Mouse (Mus musculus) limb, embryonic 14.5 days (tissue): Measurements from ENCODE around the gene Iqcn. TPM values are rescaled to one million over a fixed set of nuclear protein-coding genes. Genes with fewer than 3 reads are reported as not detected.

Experiments used
- ATAC-seq: fragments of 200-750 bp; cut with Nextera tagmentation; 2 replicates; pipeline ENCODE4 v1.8.0; 2017; ENCODE audit warnings: low read depth, moderate number of reproducible peaks, moderate TSS enrichment; ENCODE audit not compliant: low FRiP score
- DNase-seq: peaks from one replicate; pipeline ENCODE4 v3.0.0-alpha.2; 2015; ENCODE audit warnings: low spot score
- H3K27ac ChIP-seq: fragments of 300-500 bp; sonication (generic); replicated peaks from 2 replicates; pipeline ENCODE4 v1.5.1; 2014; ENCODE audit warnings: low read depth, mild to moderate bottlenecking, low read length, moderate library complexity, mixed read lengths
- H3K27me3 ChIP-seq: fragments of 300-500 bp; sonication (generic); 2 replicates; pipeline ENCODE4 v1.6.1; 2014; ENCODE audit warnings: low read length, mixed read lengths; ENCODE audit not compliant: control insufficient read depth, insufficient read depth
- H3K36me3 ChIP-seq: fragments of 300-500 bp; sonication (generic); 2 replicates; pipeline ENCODE4 v1.6.1; 2014; ENCODE audit warnings: mild to moderate bottlenecking, low read length, moderate library complexity, mixed read lengths; ENCODE audit not compliant: control insufficient read depth, insufficient read depth
- H3K4me1 ChIP-seq: fragments of 300-500 bp; sonication (generic); 2 replicates; pipeline ENCODE4 v1.6.1; 2014; ENCODE audit warnings: antibody characterized with exemption, low read length, mixed read lengths; ENCODE audit not compliant: control insufficient read depth, insufficient read depth
- H3K4me2 ChIP-seq: fragments of 300-500 bp; sonication (generic); replicated peaks from 2 replicates; pipeline ENCODE4 v1.6.1; 2014; ENCODE audit warnings: low read depth, mild to moderate bottlenecking, low read length, moderate library complexity; ENCODE audit not compliant: severe bottlenecking
- H3K4me3 ChIP-seq: fragments of 300-500 bp; sonication (generic); replicated peaks from 2 replicates; pipeline ENCODE4 v1.5.1; 2014; ENCODE audit warnings: low read length
- H3K9ac ChIP-seq: fragments of 300-500 bp; sonication (generic); 2 replicates; pipeline ENCODE4 v1.6.1; 2014; ENCODE audit warnings: mild to moderate bottlenecking, low read depth, low read length, moderate library complexity; ENCODE audit not compliant: severe bottlenecking
- H3K9me3 ChIP-seq: fragments of 300-500 bp; sonication (generic); 2 replicates; pipeline ENCODE4 v1.6.1; 2016; ENCODE audit warnings: low read length; ENCODE audit not compliant: control insufficient read depth
- POLR2A ChIP-seq: fragments of 200-500 bp; IDR thresholded peaks from 2 replicates; pipeline ENCODE4 v1.8.0; 2012; ENCODE audit warnings: inconsistent platforms, mild to moderate bottlenecking, moderate library complexity, borderline replicate concordance; ENCODE audit not compliant: insufficient read depth, insufficient read length; ENCODE audit errors: extremely low read depth
- WGBS: fragments of 180-500 bp; shearing (Covaris S2); extraction: QIAGEN DNeasy Blood & Tissue Kit; methylation state at CpG from one replicate; pipeline ENCODE4 v1.1.7; 2014; 5-methylcytosine and 5-hydroxymethylcytosine counted together
- polyA plus RNA-seq, 2 experiments: library from polyadenylated mRNA; depleted of rRNA in 1 of 2; stranded (reverse) in 1 of 2; unstranded in 1 of 2; fragments of >200 nt; fragmentation: Nextera tagmentation in 1 of 2; extraction: Ambion mirVana in 1 of 2; gene quantifications; 2 replicates each; pipeline versions ENCODE4 v1.2.1 to v1.2.3; 2012 to 2014

The Iqcn gene
- polyA plus RNA-seq, 2 experiments, result 0.04 to 0.10 TPM

DNA sequence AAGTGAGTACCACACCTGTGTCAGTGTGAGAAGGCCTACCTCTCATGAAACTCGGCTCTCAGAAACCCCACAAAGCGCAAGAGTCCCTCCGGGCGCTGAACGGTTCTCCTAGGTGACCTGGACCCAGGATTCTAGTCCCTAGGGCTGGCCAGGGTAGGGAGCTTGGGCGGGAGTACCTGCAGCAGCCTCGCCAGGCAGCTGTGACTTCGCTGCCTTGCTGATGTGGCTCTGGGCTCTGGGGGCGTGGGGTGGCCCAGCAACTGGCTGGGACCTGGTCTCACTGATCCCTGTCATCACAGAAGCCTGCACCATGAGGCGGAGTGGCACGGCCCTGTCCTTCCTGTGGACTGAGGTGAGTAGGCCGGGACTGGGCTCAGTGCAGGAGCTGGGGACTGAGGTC, 21.0 kb downstream of the Iqcn start:
- no peak overlapping the region for H3K9ac ChIP-seq
- peaks cover 15% of the 10 kb centered on the region; the same call in 1 of the 2 replicates for H3K27me3 ChIP-seq
- H3K9me3 ChIP-seq, result no peaks in the 10 kb centered on the region
- H3K4me2 ChIP-seq, result no peak overlapping the region
- WGBS, result 81% methylated on average over 12 of the region's 12 CpGs
- no peak overlapping the region for H3K27ac ChIP-seq
- no peaks in the 10 kb centered on the region for H3K4me1 ChIP-seq
- ATAC-seq (no peak), DNase-seq (no peak)
- no peak for TF ChIP-seq POLR2A
- no peaks in the 10 kb centered on the region for H3K36me3 ChIP-seq
- no peak overlapping the region for H3K4me3 ChIP-seq

DNA sequence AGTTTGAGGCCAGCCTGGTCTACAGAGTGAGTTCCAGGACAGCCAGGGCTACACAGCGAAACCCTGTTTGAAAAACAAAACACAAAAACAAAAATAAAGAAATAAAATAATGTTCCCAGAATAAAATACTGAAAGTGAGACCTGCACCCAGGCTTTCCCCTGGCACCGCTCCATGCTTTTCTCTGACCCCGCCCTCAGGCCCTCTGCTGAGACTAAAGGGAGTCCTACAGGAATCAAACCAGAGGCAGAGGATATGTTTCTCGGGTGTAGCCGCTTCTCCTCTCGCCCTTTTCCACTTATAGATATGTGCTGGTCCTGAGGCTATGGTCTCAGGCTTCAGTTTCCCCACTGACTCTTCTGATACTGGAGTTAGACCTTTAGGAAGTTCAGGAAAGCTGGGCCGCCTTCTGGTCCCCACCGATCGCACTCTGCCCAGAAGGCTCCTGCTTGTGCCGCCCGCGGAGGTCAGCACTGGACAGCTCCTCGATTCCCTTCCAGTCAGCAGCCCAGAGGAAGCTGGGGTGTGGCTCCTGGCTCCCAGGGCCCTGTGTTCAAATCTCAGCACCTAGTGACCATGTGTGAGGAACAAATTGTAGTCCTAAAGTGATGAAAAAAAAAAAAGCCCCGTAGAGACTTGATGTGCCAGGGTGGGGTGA, 22.7 kb downstream of the Iqcn start:
- H3K4me2 ChIP-seq, result no peak overlapping the region
- no peaks in the 10 kb centered on the region for H3K4me1 ChIP-seq
- no peaks in the 10 kb centered on the region for H3K36me3 ChIP-seq
- H3K4me3 ChIP-seq, result no peak overlapping the region
- ATAC-seq (no peak), DNase-seq (no peak)
- H3K27ac ChIP-seq, result no peak overlapping the region
- 19% methylated on average over 14 of the region's 14 CpGs for WGBS
- H3K9me3 ChIP-seq, result no peaks in the 10 kb centered on the region
- H3K27me3 ChIP-seq, result peaks cover 32% of the 10 kb centered on the region
- no peak overlapping the region for H3K9ac ChIP-seq
- TF ChIP-seq POLR2A, result no peak

GRCm38 (mm10) chr8:70726721-70727120, 23.5 kb downstream of the Iqcn start:
- peaks cover 33% of the 10 kb centered on the region for H3K27me3 ChIP-seq
- H3K4me3 ChIP-seq, result no peak overlapping the region
- no peak for ATAC-seq
- no peaks in the 10 kb centered on the region for H3K36me3 ChIP-seq
- H3K4me2 ChIP-seq, result no peak overlapping the region
- no peak overlapping the region for H3K9ac ChIP-seq
- no peaks in the 10 kb centered on the region for H3K4me1 ChIP-seq
- DNase-seq, result no peak
- TF ChIP-seq POLR2A, result no peak
- H3K27ac ChIP-seq, result no peak overlapping the region
- WGBS, result 46% methylated on average over 11 of the region's 11 CpGs
- H3K9me3 ChIP-seq, result no peaks in the 10 kb centered on the region

DNA sequence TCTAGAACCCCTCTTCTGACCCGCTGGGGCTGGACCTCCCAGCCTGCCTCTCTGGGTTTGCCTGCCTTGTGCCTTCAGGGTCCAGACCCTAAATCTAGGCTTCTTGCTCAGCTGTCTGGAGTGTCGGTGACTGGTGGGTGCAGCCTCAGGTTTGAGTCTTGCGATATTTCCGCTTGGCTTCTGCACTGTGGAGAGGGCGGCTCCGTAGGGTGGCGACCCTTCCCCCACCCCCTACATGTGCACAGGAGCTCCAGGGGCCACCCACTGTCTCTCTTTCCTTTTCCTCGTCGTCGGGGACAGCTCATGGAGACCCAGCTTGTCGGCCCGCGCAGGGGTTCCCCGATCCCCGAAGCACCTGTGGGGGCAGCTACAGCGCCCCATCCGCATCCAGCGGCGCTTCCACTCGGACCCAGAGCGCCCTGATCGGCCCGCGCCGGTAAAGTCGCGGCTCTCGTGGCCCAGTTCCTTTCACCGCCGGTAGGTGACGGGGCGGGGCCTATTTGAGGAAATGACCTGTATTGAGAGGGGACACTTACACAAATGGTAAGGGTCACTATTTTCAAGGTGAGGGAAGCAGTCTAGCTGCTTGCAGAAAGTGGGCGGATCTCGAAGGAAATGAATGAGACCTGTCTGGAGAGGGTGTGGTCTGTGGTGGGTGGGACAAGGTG, 26.7 kb downstream of the Iqcn start:
- ATAC-seq, result no peak
- 4% methylated on average over 31 of the region's 34 CpGs for WGBS
- H3K4me3 ChIP-seq, result peak overlapping the region; percentile 18
- no peak for DNase-seq
- H3K27me3 ChIP-seq, result peaks cover 38% of the 10 kb centered on the region
- no peak for TF ChIP-seq POLR2A
- no peaks in the 10 kb centered on the region for H3K36me3 ChIP-seq
- H3K9ac ChIP-seq, result 0 out of 2 replicates have a peak overlapping the region, but pooled peaks have one; percentile 25
- H3K27ac ChIP-seq, result no peak overlapping the region
- no peaks in the 10 kb centered on the region for H3K4me1 ChIP-seq
- H3K9me3 ChIP-seq, result no peaks in the 10 kb centered on the region
- H3K4me2 ChIP-seq, result peak overlapping the region; percentile 31

DNA sequence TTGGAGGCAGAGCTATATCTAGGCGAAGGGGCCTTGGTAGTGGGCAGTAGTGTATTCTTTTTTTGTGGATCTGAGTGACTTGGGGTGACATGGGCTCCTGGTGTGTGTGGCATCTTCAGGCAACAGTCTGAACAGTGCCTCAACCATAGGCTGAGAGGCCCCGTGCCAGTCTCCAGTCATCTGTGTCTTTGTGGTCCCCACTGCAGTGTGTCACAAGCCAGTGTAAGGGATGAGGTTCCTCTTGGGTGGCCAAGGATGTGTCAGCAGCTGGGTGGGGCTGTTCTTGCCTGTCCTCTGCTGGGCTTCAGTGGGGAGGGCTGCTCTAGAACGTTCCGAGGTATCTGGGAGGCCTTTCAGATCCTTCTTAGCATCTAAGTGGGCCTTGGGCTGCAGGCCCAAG, 27.7 kb downstream of the Iqcn start:
- peaks cover 38% of the 10 kb centered on the region for H3K27me3 ChIP-seq
- no peak overlapping the region for H3K9ac ChIP-seq
- no peak for ATAC-seq
- H3K4me3 ChIP-seq, result no peak overlapping the region
- no peaks in the 10 kb centered on the region for H3K4me1 ChIP-seq
- no peak overlapping the region for H3K27ac ChIP-seq
- WGBS, result 87% methylated on average over 4 of the region's 4 CpGs
- no peak overlapping the region for H3K4me2 ChIP-seq
- no peak for DNase-seq
- no peaks in the 10 kb centered on the region for H3K9me3 ChIP-seq
- TF ChIP-seq POLR2A, result no peak
- H3K36me3 ChIP-seq, result no peaks in the 10 kb centered on the region
